Mouse (Mus musculus): Measurements from ENCODE around the gene Wdr25.
A peak's percentile ranks its signal among the peaks of the same experiment; 100 is the strongest.
"Not testable (repeated sequence)": the region's sequence is repeated elsewhere in the genome, so short reads cannot be mapped to it uniquely, and the experiment has no call there.

Wdr25 gene

GRCm38 (mm10) chr12:108892989-108893714, at the start of gene Wdr25:
Wdr25 (plus strand) TSS chr12:108893631.
- no peak for DNase-seq

- DNase-seq, result not testable (repeated sequence)
Observed at GRCm38 (mm10) chr12:108848033-108848432, 45.4 kb upstream of the Wdr25 start.

GRCm38 (mm10) chr12:108849488-108850022, 43.9 kb upstream of the Wdr25 start:
- DNase-seq, result no peak

DNA sequence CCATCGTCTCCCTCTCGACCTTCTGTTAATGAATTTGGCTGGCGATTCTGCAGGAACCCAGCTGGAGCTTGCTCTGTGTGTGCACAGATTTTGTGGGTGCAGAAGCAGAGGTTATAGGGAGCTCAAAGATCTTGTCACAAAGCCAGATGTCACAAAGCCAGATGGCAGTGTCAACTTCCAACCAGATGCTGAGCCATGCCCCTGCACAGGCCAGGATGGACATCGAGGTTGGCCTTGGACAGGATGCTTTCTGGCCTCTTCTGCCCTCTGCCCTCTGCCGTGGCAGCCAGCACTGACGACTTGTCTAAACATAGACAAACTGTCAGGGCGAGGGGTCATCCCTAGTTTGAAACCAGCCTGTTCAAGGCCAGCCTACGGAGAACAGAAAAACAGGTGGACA, 43.3 kb upstream of the Wdr25 start:
- DNase-seq, result no peak

DNA sequence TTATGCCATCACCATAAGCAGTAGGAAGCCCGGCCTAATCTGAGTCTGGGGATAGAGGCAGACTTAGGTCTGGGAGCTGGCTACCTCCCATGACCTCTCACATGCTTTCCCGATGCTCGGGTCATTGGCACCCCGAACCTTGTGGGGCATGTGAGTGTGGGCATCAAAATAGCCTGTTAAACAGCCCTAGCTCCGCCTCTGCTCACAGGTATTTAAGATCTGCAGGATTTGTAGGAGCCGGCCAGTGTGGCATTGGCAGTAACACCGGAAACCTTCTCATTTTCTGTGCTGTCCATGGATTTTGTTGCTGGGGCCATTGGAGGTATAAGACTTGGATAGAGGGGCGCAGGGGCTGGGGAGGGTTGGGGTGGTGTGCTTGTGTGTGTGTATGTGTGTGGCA, 42.5 kb upstream of the Wdr25 start:
- no peak for DNase-seq

DNA sequence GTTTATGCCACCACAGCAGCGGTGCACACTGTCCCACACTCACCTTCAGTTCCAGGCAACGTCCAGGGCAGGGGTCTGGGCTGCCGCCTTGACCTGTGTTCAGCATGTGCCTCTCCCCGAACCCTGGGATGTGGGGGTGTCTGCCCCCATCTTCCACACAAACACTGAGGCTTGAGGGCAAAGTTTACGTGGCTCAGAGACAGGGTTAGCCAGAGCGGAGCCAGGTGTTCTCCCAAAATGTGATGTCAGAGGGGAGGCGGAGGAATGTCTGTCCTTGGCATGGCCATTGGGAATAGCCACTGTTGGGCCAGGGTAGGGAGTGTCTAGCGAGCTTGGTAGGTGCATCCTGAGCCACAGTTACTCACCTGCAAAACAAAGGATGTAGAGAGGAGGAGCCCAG, 40.6 kb upstream of the Wdr25 start:
- DNase-seq, result no peak

DNA sequence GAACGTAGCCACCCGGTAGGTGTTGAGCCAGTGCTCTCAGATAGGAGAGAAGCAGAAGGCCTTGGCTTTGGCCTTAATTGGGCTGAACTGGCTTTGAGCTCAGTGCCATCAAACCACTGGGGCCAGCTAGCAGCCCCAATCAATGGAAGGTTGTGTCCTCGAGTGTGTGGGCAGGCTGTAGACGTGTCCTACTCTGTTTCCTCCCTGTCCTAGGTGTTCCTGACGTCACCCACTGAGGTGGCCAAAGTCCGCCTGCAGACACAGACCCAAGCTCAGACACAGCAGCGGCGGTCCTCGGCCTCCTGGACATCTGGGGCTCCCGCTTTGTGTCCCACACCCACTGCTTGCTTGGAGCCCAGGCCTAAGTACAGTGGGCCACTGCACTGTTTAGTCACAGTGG, 38.4 kb upstream of the Wdr25 start:
- no peak for DNase-seq

DNA sequence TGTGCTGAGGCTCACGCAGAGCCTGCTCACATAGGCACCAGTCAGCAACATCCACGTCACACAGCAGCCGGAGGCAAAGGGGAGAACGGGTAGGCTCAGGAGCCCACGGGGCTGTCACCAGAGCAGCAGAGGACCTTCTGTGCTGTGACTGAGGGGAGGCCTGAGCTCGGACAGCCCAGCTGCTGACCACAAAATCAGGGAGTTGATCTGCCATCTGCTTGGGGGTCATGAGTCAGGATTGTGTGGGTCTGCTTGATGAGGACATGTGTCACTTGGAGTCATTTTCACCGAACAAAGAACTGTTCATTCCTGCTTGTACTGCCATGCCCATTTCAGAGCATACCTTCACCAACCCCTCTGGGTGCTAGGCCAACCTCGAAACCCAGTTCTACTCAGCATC, 37.2 kb upstream of the Wdr25 start:
- no peak for DNase-seq

DNA sequence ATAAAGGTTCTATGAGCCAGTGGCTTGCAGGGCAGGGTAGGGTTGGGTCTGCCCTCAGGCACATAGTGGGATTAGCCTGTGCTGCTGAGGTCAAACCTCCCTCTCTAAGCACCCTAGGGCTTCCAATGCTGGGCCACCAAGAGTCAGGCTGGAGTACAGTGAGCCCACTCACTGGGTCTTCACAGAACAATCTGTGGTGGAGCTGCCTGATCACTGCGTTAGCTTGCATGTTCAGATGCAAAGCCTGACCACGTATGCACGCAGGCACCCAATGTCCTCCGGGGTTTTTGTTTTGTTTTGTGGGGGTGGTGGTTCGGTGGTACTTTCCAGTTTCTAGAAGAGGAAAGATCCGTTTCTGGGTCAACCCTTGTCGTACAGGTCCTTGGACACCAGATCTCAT, 36.3 kb upstream of the Wdr25 start:
- no peak for DNase-seq

DNA sequence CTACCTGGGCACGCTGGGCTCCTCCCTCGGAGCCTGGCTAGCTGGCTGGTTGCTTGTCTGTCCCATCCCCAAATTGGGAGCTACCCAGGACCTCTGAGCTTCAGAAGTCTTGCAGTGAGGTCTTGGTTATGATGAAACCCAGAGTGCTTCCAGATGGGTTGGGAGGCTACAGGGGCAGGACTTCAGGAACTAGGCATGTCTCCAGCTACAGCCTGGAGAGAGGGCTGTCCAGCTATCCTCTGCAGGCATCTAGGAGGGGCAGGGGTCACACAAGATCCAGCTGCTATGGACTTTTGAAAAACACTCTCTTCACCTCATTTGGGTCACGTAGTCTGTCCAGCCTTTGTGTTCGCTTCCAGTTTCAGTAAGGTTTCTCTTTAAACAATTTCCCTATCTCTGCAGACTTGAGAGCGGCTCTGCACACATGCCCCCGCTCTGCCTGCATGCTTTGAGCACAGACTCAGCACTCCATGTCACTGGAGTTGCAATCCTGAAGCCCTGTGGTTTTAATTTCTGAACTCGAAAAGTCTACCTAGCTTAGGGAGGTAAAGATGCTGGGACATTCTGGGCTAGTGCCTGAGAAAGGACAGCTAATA, 35.7 kb upstream of the Wdr25 start:
- no peak for DNase-seq

GRCm38 (mm10) chr12:108858486-108858885, 34.9 kb upstream of the Wdr25 start:
- DNase-seq, result no peak

DNA sequence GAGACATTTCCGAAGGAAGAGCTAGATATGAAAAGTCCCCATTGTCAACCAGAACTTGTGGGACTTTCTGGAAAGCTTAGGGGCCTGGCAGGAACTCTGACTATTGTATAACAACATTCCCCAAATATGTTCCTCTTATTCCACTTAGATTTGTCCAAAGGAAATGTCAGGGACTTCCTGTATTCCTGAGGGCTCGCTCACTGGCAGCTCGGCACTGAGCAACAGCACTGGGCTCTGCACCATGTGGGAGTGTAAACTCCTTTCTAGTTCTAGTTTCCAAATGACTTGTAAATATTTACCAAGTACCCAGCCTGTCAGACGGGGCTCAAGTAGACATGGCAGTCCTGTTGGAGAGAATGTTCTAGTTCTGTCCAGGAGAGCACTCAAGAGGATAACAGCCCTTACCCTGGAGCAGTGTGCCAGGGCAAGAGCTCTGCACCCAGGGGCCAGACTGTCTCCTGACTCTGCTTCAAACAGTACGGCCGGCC, 28.4 kb upstream of the Wdr25 start:
- DNase-seq, result no peak

- no peak for DNase-seq
Observed at GRCm38 (mm10) chr12:108869575-108869974, 23.9 kb upstream of the Wdr25 start.

DNA sequence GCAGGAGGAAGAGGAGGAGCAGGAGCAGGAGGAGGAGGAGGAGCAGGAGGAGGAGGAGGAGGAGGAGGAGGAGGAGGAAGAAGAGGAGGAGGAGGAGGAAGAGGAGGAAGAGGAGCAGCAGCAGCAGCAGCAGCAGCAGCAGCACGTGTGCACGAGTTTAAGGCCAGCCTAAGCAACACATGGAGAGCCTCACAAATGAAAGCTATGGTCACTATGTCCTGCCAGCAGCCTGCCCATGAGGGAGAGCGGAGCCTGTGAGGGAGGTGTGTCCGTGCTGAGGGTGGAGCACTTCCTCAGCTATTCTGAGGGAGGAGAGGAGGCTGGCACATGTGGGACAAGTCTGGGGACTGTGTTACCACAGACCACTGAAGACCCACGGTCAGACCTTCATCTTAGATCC, 20.3 kb upstream of the Wdr25 start:
- DNase-seq, result no peak

GRCm38 (mm10) chr12:108879138-108879537, 14.3 kb upstream of the Wdr25 start:
- no peak for DNase-seq

DNA sequence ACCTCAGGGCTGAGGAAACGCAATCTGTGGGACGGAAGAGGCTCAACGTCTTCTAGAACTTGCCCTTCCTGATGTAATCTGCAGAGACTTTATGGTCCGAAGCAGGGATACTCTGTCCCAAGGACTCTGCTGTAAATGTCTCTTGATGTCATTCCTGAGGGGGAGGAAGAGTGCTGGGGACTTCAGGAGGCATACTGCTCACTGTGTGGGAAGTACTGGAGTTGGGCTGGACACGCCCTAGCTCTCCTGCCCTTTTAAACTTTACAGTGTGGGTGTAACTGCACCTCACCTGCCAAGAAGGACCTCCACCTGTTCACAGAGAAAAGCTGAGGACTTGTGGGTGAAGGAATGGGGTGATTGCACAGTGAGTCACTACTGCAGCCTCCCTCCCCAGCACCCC, 12.8 kb upstream of the Wdr25 start:
- no peak for DNase-seq

- DNase-seq, result no peak
Observed at GRCm38 (mm10) chr12:108881192-108881591, 12.2 kb upstream of the Wdr25 start.

- no peak for DNase-seq
Observed at GRCm38 (mm10) chr12:108882776-108883175, 10.7 kb upstream of the Wdr25 start.

- DNase-seq, result no peak
Observed at GRCm38 (mm10) chr12:108885906-108886305, 7.5 kb upstream of the Wdr25 start.

- DNase-seq, result no peak
Observed at GRCm38 (mm10) chr12:108887077-108887476, 6.4 kb upstream of the Wdr25 start.

- no peak for DNase-seq
Observed at GRCm38 (mm10) chr12:108888632-108889031, 4.8 kb upstream of the Wdr25 start.

GRCm38 (mm10) chr12:108893715-108894431, 442 bp downstream of the Wdr25 start, which contains the start of gene Wars:
Wars (minus strand) TSS chr12:108894174.
- DNase-seq, result peak; percentile 94

DNA sequence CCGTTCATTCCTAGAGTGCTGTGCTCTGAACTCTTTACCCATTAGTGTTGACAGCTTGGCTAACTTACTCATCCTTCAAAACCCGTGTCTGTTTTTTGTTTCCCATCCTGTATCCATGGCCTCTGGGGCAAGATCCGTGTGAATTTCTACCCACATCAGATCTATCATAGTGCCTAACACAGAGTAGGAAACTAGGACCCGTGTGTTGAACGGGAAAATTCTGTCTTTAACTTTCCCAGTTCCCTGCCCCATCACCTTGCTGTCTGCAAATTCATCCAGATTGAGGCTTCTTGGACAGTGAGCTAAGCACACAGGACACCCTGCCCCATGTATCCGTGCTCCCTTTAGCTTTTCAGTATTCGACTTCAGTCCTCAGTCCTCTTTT, 993 bp downstream of the Wdr25 start:
- no peak for DNase-seq

DNA sequence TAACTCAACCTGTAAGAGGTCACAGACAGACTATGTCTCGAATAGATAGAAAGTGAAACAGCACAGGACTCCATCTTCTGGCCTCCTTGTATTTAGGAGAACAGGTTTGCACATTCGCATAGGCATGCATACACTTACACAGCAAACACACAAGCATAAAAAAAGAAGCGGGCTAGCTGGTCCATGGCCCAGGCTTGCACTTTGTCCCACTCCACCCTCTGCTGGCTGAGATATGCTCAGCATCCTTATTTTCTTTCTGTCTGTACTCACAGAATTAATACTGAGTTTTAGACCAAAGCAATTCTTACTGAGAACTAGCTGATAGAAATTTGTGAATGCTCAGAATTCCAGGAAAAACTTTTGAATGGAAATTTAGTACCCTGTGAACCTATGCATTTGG, 2.6 kb downstream of the Wdr25 start:
- no peak for DNase-seq
